Mouse (Mus musculus): ENCODE results near the gene Reln. TPM values are rescaled to one million over a fixed set of nuclear protein-coding genes. Genes with fewer than 3 reads are reported as not detected.

The Reln gene
- polyA plus RNA-seq, 1 experiment from 2014 or later, result 2.8 TPM

DNA sequence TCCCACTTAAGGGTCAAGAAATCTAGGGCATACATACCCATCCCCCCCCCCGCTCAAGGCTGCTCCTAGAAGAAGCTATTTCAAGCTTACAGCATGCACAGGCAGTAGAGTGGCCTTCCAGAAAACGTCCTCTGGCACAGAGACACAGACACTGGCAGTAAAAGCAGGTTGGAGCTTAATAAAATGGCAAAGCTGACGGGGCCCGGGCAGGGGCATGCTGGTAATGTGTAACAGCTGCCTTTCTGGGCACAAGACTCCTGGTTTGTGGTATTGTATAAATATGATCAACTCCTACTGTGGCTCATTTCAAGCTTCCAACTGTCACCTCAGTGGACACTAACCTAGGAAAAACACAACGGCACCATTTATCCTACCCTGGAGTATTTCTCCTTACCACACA is 42.2 kb downstream of the Reln start:
- Histone ChIP-seq H3K4me2 (replicated peaks) (no peak overlapping the region), H3K27me3 (replicated peaks) (no peaks in the 10 kb centered on the region), H3K4me1 (replicated peaks) (no peaks in the 10 kb centered on the region), H3K36me3 (no peaks in the 10 kb centered on the region), H3K9me3 (no peaks in the 10 kb centered on the region), H3K9ac (no peak overlapping the region), H3K27ac (no peak overlapping the region), H3K4me3 (replicated peaks) (no peak overlapping the region)
- 70% methylated on average over 5 of the region's 5 CpGs for WGBS
- ATAC-seq, result no peak

DNA sequence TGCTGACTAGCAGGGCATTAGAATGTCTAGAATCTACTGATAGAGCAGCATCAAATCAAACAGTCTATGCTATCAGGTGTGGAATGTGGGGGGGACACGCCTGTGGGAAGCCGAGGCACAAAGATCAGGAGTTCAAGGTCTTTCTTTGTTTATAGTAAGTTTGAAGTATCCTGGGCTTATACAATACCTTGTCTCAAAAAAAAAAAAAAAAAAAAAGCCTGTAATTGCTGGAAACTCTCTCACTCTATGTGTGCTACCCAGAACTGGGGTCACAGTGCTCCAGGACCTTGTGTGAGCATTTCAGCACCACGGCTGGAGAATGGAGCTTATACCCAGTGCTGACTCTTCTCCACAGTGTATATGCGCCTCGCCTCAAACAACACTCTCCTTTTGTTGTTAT is 43.7 kb downstream of the Reln start:
- Histone ChIP-seq H3K27me3 (replicated peaks) (no peaks in the 10 kb centered on the region), H3K4me3 (replicated peaks) (no peak overlapping the region), H3K9ac (no peak overlapping the region), H3K27ac (no peak overlapping the region), H3K9me3 (no peaks in the 10 kb centered on the region), H3K36me3 (no peaks in the 10 kb centered on the region), H3K4me1 (replicated peaks) (no peaks in the 10 kb centered on the region), H3K4me2 (replicated peaks) (no peak overlapping the region)
- ATAC-seq, result no peak
- WGBS, result 72% methylated on average over 5 of the region's 5 CpGs

- WGBS, result 78% methylated on average over 6 of the region's 6 CpGs
- Histone ChIP-seq H3K27ac (no peak overlapping the region), H3K9ac (no peak overlapping the region), H3K4me2 (replicated peaks) (no peak overlapping the region), H3K36me3 (no peaks in the 10 kb centered on the region), H3K4me3 (replicated peaks) (no peak overlapping the region), H3K27me3 (replicated peaks) (no peaks in the 10 kb centered on the region), H3K4me1 (replicated peaks) (no peaks in the 10 kb centered on the region), H3K9me3 (no peaks in the 10 kb centered on the region)
- no peak for ATAC-seq
Measured at GRCm38 (mm10) chr5:22300046-22300445, 44.5 kb downstream of the Reln start.

DNA sequence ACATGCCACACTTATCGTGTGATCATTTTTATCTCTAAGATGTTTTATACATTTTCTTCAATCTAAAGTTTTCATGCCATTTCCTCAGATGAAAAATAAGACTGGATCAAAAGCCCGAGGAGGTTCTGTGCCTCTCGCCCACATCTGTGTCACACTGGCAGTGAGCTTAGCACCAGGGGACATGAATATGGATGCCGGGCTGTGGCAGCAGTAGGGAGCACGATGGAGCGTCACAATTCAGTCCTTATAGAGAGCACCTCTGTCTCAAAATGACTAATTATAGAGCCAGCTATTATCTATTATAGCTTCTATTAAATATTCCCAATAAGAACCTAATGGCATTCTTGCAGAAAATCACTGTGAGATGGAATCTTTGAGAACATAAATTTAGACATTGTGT is 49.3 kb downstream of the Reln start:
- no peaks in the 10 kb centered on the region for H3K4me1 ChIP-seq (replicated peaks)
- H3K4me2 ChIP-seq (replicated peaks), result no peak overlapping the region
- H3K9ac ChIP-seq, result no peak overlapping the region
- ATAC-seq, result no peak
- no peaks in the 10 kb centered on the region for H3K27me3 ChIP-seq (replicated peaks)
- H3K9me3 ChIP-seq, result no peaks in the 10 kb centered on the region
- 87% methylated on average over 6 of the region's 6 CpGs for WGBS
- H3K4me3 ChIP-seq (replicated peaks), result no peak overlapping the region
- H3K27ac ChIP-seq, result no peak overlapping the region
- H3K36me3 ChIP-seq, result no peaks in the 10 kb centered on the region

DNA sequence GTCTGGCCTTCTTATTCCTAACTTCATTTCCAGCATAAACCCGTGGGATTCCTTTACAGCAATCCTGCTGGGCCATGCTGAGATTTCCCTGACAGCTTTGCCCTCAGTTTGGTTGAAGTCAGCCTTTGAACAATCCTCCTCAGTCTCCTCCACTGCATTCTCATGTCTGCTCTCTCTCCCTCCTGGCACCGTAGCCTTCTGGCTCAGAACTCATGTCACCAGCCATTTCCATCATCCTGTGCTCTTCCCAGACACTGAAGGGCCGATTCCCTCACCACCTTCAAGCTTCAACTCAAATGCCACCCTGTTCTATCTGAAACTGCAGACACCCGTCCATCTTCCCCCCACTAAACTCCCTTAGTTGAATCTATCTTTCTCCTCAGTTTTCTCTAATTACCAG is 53.1 kb downstream of the Reln start:
- H3K9ac ChIP-seq, result no peak overlapping the region
- WGBS, result 80% methylated on average over 4 of the region's 4 CpGs
- H3K4me2 ChIP-seq (replicated peaks), result no peak overlapping the region
- no peak overlapping the region for H3K27ac ChIP-seq
- H3K36me3 ChIP-seq, result no peaks in the 10 kb centered on the region
- H3K4me3 ChIP-seq (replicated peaks), result no peak overlapping the region
- H3K4me1 ChIP-seq (replicated peaks), result no peaks in the 10 kb centered on the region
- no peak for ATAC-seq
- H3K27me3 ChIP-seq (replicated peaks), result no peaks in the 10 kb centered on the region
- H3K9me3 ChIP-seq, result no peaks in the 10 kb centered on the region

GRCm38 (mm10) chr5:22285396-22285795 is 59.1 kb downstream of the Reln start:
- no peaks in the 10 kb centered on the region for H3K9me3 ChIP-seq
- H3K36me3 ChIP-seq, result no peaks in the 10 kb centered on the region
- H3K4me3 ChIP-seq (replicated peaks), result no peak overlapping the region
- no peaks in the 10 kb centered on the region for H3K27me3 ChIP-seq (replicated peaks)
- H3K9ac ChIP-seq, result no peak overlapping the region
- no peaks in the 10 kb centered on the region for H3K4me1 ChIP-seq (replicated peaks)
- no peak overlapping the region for H3K4me2 ChIP-seq (replicated peaks)
- 89% methylated on average over 4 of the region's 4 CpGs for WGBS
- H3K27ac ChIP-seq, result no peak overlapping the region
- no peak for ATAC-seq

- H3K9me3 ChIP-seq, result no peaks in the 10 kb centered on the region
- no peak overlapping the region for H3K9ac ChIP-seq
- H3K27ac ChIP-seq, result no peak overlapping the region
- no peak overlapping the region for H3K4me3 ChIP-seq (replicated peaks)
- H3K27me3 ChIP-seq (replicated peaks), result no peaks in the 10 kb centered on the region
- no peaks in the 10 kb centered on the region for H3K4me1 ChIP-seq (replicated peaks)
- ATAC-seq, result no peak
- H3K4me2 ChIP-seq (replicated peaks), result no peak overlapping the region
- H3K36me3 ChIP-seq, result no peaks in the 10 kb centered on the region
- 80% methylated on average over 7 of the region's 7 CpGs for WGBS
Measured at GRCm38 (mm10) chr5:22282141-22282665, 62.3 kb downstream of the Reln start.

GRCm38 (mm10) chr5:22280534-22281164 is 63.9 kb downstream of the Reln start:
- no peak overlapping the region for H3K4me3 ChIP-seq (replicated peaks)
- no peak overlapping the region for H3K4me2 ChIP-seq (replicated peaks)
- H3K9ac ChIP-seq, result no peak overlapping the region
- H3K27me3 ChIP-seq (replicated peaks), result no peaks in the 10 kb centered on the region
- no peaks in the 10 kb centered on the region for H3K9me3 ChIP-seq
- H3K27ac ChIP-seq, result no peak overlapping the region
- H3K36me3 ChIP-seq, result no peaks in the 10 kb centered on the region
- no peak for ATAC-seq
- H3K4me1 ChIP-seq (replicated peaks), result no peaks in the 10 kb centered on the region
- whole genome bisulfite sequencing, result 55% methylated on average over 2 of the region's 2 CpGs

DNA sequence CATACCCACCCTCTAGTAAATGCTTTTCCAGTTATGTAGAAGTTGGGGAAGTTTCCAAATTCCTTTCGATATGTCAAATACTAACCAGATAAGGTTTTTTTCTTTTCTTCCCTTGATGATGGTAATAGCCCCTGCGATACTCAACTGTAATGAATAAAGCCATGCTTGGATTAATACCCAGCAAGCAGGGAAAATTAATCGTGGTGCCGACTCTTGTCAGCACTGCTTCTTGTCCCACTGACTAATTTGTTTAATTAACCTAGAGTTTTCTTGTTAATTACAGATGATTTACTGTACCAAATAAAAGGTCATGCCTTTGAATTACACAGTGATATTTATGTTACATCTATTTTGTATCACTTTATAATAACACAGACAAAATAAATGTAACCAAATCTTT is 65.3 kb downstream of the Reln start:
- 84% methylated on average over 4 of the region's 4 CpGs for WGBS
- no peak overlapping the region for H3K4me3 ChIP-seq (replicated peaks)

GRCm38 (mm10) chr5:22274134-22274533 is 70.4 kb downstream of the Reln start:
- no peaks in the 10 kb centered on the region for H3K36me3 ChIP-seq
- H3K27ac ChIP-seq, result no peak overlapping the region
- no peak overlapping the region for H3K9ac ChIP-seq
- 91% methylated on average over 4 of the region's 4 CpGs for WGBS
- H3K4me3 ChIP-seq (replicated peaks), result no peak overlapping the region
- H3K4me1 ChIP-seq (replicated peaks), result no peaks in the 10 kb centered on the region
- ATAC-seq, result no peak
- no peak overlapping the region for H3K4me2 ChIP-seq (replicated peaks)
- H3K27me3 ChIP-seq (replicated peaks), result no peaks in the 10 kb centered on the region
- no peaks in the 10 kb centered on the region for H3K9me3 ChIP-seq

More for the DNA sequence above, 65.3 kb downstream of the Reln start:
- H3K4me2 ChIP-seq (replicated peaks), result no peak overlapping the region
- H3K9ac ChIP-seq, result no peak overlapping the region
- no peaks in the 10 kb centered on the region for H3K4me1 ChIP-seq (replicated peaks)
- H3K27ac ChIP-seq, result no peak overlapping the region
- H3K27me3 ChIP-seq (replicated peaks), result no peaks in the 10 kb centered on the region
- H3K9me3 ChIP-seq, result no peaks in the 10 kb centered on the region
- ATAC-seq, result no peak
- H3K36me3 ChIP-seq, result no peaks in the 10 kb centered on the region

GRCm38 (mm10) chr5:22266489-22267301 is 77.8 kb downstream of the Reln start:
- 76% methylated on average over 6 of the region's 6 CpGs for WGBS
- ATAC-seq, result no peak

DNA sequence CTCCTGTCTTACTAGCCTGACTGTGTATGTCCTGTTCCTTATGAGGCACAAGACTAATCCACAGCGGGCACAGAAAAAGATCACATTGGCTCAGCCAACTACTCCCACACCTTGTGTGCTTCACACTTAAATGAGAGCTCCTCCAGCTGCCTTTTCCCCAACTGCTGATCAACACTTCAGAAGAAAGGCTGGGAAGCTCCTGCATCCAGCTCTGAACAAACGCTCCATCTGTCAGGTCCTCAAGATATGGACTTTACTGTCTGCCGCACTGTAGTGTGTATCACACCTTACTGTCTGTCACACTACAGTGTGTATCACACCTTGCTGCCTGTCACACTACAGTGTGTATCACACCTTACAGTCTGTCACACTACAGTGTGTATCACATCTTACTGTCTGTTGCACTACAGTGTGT is 82.1 kb downstream of the Reln start:
- H3K4me3 ChIP-seq (replicated peaks), result no peak overlapping the region
- H3K9me3 ChIP-seq, result no peaks in the 10 kb centered on the region
- H3K36me3 ChIP-seq, result no peaks in the 10 kb centered on the region
- no peak overlapping the region for H3K9ac ChIP-seq
- no peak overlapping the region for H3K27ac ChIP-seq
- 76% methylated on average over 3 of the region's 3 CpGs for WGBS
- no peak overlapping the region for H3K4me2 ChIP-seq (replicated peaks)
- no peaks in the 10 kb centered on the region for H3K27me3 ChIP-seq (replicated peaks)
- H3K4me1 ChIP-seq (replicated peaks), result no peaks in the 10 kb centered on the region
- ATAC-seq, result no peak

More at GRCm38 (mm10) chr5:22266489-22267301, 77.8 kb downstream of the Reln start:
- no peaks in the 10 kb centered on the region for H3K4me1 ChIP-seq (replicated peaks)
- H3K9ac ChIP-seq, result no peak overlapping the region
- no peak overlapping the region for H3K27ac ChIP-seq
- H3K4me3 ChIP-seq (replicated peaks), result no peak overlapping the region
- no peaks in the 10 kb centered on the region for H3K27me3 ChIP-seq (replicated peaks)
- H3K36me3 ChIP-seq, result no peaks in the 10 kb centered on the region
- H3K9me3 ChIP-seq, result no peaks in the 10 kb centered on the region
- no peak overlapping the region for H3K4me2 ChIP-seq (replicated peaks)

DNA sequence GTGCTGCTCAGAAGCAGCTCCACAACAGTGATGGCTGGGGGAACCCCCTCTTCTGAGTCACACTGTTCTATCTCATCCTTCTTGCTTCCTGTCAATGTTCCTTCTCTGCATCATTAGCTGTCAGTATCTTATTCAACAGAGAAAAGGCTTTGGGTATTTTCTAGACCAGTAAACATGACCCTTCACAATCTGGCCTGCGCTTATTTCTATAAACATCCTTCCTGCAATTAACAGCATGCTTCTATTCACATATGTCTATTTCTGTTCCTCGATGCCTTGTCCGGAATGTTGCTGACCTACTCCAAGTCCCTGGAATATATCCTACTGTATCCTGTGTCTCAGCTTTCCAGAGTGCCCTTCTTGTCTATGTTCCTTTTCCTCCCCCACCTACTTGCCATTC is 89.2 kb downstream of the Reln start:
- WGBS, result 82% methylated on average over 3 of the region's 3 CpGs
- Histone ChIP-seq H3K27ac (no peak overlapping the region), H3K27me3 (replicated peaks) (no peaks in the 10 kb centered on the region), H3K4me1 (replicated peaks) (no peaks in the 10 kb centered on the region), H3K36me3 (no peaks in the 10 kb centered on the region), H3K9me3 (no peaks in the 10 kb centered on the region), H3K4me3 (replicated peaks) (no peak overlapping the region), H3K4me2 (replicated peaks) (no peak overlapping the region), H3K9ac (no peak overlapping the region)
- no peak for ATAC-seq

Data from intestine, embryonic 15.5 days (tissue).